Mouse (Mus musculus) c-Kit-positive CD71-negative TER-119-negative erythroid progenitor cells, embryonic 14.5 days (primary cell): Measurements from ENCODE around the gene Rnf166.

Experiments used
- DNase-seq: peaks from one replicate; pipeline ENCODE4 v3.0.0-alpha.2; 2013; ENCODE audit warnings: low read depth

Gene Rnf166

GRCm38 (mm10) chr8:122469407-122469806 is 6.5 kb downstream of the Rnf166 start:
- DNase-seq = no peak

GRCm38 (mm10) chr8:122467816-122468215 is 8.0 kb downstream of the Rnf166 start:
- no peak for DNase-seq

- DNase-seq = no peak
These were observed 10.9 kb downstream of the Rnf166 start for GRCm38 (mm10) chr8:122464985-122465384.

GRCm38 (mm10) chr8:122463651-122464640 is 11.9 kb downstream of the Rnf166 start:
- DNase-seq = no peak

GRCm38 (mm10) chr8:122462510-122462909 is 13.4 kb downstream of the Rnf166 start:
- no peak for DNase-seq

- no peak for DNase-seq
These were observed 14.3 kb downstream of the Rnf166 start for GRCm38 (mm10) chr8:122461473-122462148.

- no peak for DNase-seq
These were observed 15.1 kb downstream of the Rnf166 start, which contains the start of gene Snai3 for GRCm38 (mm10) chr8:122460524-122461472. Gene Snai3, minus strand, starts transcription at chr8:122460733.

GRCm38 (mm10) chr8:122459990-122460389 is 15.9 kb downstream of the Rnf166 start:
- no peak for DNase-seq

GRCm38 (mm10) chr8:122459218-122459900 is 16.5 kb downstream of the Rnf166 start:
- no peak for DNase-seq

GRCm38 (mm10) chr8:122457171-122457570 is 18.7 kb downstream of the Rnf166 start:
- no peak for DNase-seq

GRCm38 (mm10) chr8:122454409-122454808 is 21.5 kb downstream of the Rnf166 start:
- DNase-seq = no peak

- no peak for DNase-seq
These were observed 23.7 kb downstream of the Rnf166 start for GRCm38 (mm10) chr8:122452154-122452553.

GRCm38 (mm10) chr8:122451161-122451703 is 24.6 kb downstream of the Rnf166 start:
- no peak for DNase-seq

- DNase-seq = no peak
These were observed 30.7 kb downstream of the Rnf166 start for GRCm38 (mm10) chr8:122445203-122445602.

- DNase-seq = no peak
These were observed 31.7 kb downstream of the Rnf166 start for GRCm38 (mm10) chr8:122444058-122444748.

- peak; percentile 99 for DNase-seq
These were observed 32.4 kb downstream of the Rnf166 start, which contains the start of gene Mvd for GRCm38 (mm10) chr8:122443262-122444006. Gene Mvd, minus strand, starts transcription at chr8:122443422.

GRCm38 (mm10) chr8:122442781-122443180 is 33.1 kb downstream of the Rnf166 start:
- DNase-seq = no peak

GRCm38 (mm10) chr8:122442356-122442755 is 33.5 kb downstream of the Rnf166 start:
- DNase-seq = no peak

- DNase-seq = no peak
These were observed 34.5 kb downstream of the Rnf166 start for GRCm38 (mm10) chr8:122441326-122441725.
